Mouse (Mus musculus) stomach, embryonic 14.5 days (tissue): ENCODE data around the gene Tprn. TPM values are rescaled to one million over a fixed set of nuclear protein-coding genes. Genes with fewer than 3 reads are reported as not detected.
A peak's percentile ranks its signal among the peaks of the same experiment; 100 is the strongest.

Experiments used
- ATAC-seq: fragments of 200-750 bp; cut with Nextera tagmentation; 2 replicates; pipeline ENCODE4 v1.8.0; 2017; ENCODE audit warnings: low read depth, moderate TSS enrichment; ENCODE audit not compliant: insufficient number of reproducible peaks, insufficient read depth, low FRiP score
- H3K27ac ChIP-seq: fragments of 300-500 bp; sonication (generic); 2 replicates; pipeline ENCODE4 v1.5.1; 2014; ENCODE audit warnings: mild to moderate bottlenecking, low read length, moderate library complexity, mixed read lengths
- H3K27me3 ChIP-seq: fragments of 300-500 bp; sonication (generic); 2 replicates; pipeline ENCODE4 v1.6.1; 2014; ENCODE audit warnings: low read length, control low read depth, mixed read lengths; ENCODE audit not compliant: control insufficient read depth, insufficient read depth
- H3K36me3 ChIP-seq: fragments of 300-500 bp; sonication (generic); 2 replicates; pipeline ENCODE4 v1.6.1; 2014; ENCODE audit warnings: mild to moderate bottlenecking, control low read depth, low read length, moderate library complexity, mixed read lengths; ENCODE audit not compliant: control insufficient read depth, insufficient read depth
- H3K4me1 ChIP-seq: fragments of 300-500 bp; sonication (generic); 2 replicates; pipeline ENCODE4 v1.6.1; 2014; ENCODE audit warnings: low read length, control low read depth, mixed read lengths; ENCODE audit not compliant: control insufficient read depth, insufficient read depth
- H3K4me2 ChIP-seq: fragments of 300-500 bp; sonication (generic); replicated peaks from 2 replicates; pipeline ENCODE4 v1.6.1; 2014; ENCODE audit warnings: low read depth, low read length, control low read depth
- H3K4me3 ChIP-seq: fragments of 300-500 bp; sonication (generic); 2 replicates; pipeline ENCODE4 v1.5.1; 2014; ENCODE audit warnings: low read depth, low read length, control low read depth
- H3K9ac ChIP-seq: fragments of 300-500 bp; sonication (generic); replicated peaks from 2 replicates; pipeline ENCODE4 v1.6.1; 2014; ENCODE audit warnings: low read depth, mild to moderate bottlenecking, control low read depth, low read length, moderate library complexity, mixed read lengths
- H3K9me3 ChIP-seq: fragments of 300-500 bp; sonication (generic); 2 replicates; pipeline ENCODE4 v1.6.1; 2016; ENCODE audit warnings: low read depth, low read length, control low read depth; ENCODE audit not compliant: control insufficient read depth
- WGBS: fragments of 180-500 bp; shearing (Covaris S2); extraction: QIAGEN DNeasy Blood & Tissue Kit; methylation state at CpG from one replicate; pipeline ENCODE4 v1.1.7; 2014; 5-methylcytosine and 5-hydroxymethylcytosine counted together
- polyA plus RNA-seq: library from polyadenylated mRNA; unstranded; fragments of >200 nt; fragmentation: Nextera tagmentation; extraction: Ambion mirVana; gene quantifications from 2 replicates; pipeline ENCODE4 v1.2.1, GENCODE M21; 2014

Gene Tprn
- polyA plus RNA-seq, 1 experiment from 2014 or later: 6.2 TPM

GRCm38 (mm10) chr2:25224766-25225752 is 37.4 kb upstream of the Tprn start:
- WGBS: 2% methylated on average over 41 of the region's 41 CpGs
- peak overlapping the region; percentile 56 for H3K4me2 ChIP-seq

GRCm38 (mm10) chr2:25225811-25226379 is 36.5 kb upstream of the Tprn start:
- peaks cover 6% of the 10 kb centered on the region for H3K36me3 ChIP-seq
- peak overlapping the region; percentile 56 for H3K4me2 ChIP-seq
- no peaks in the 10 kb centered on the region for H3K9me3 ChIP-seq
- no peaks in the 10 kb centered on the region for H3K27me3 ChIP-seq
- H3K27ac ChIP-seq: peak overlapping the region; percentile 97
- no peak overlapping the region for H3K9ac ChIP-seq
- peaks cover 8% of the 10 kb centered on the region; the same call in 1 of the 2 replicates for H3K4me1 ChIP-seq
- ATAC-seq: no peak
- H3K4me3 ChIP-seq: peak overlapping the region; percentile 40; the same call in 1 of the 2 replicates
- 72% methylated on average over 8 of the region's 8 CpGs for WGBS

More at GRCm38 (mm10) chr2:25224766-25225752, 37.4 kb upstream of the Tprn start:
- peak overlapping the region; percentile 97 for H3K27ac ChIP-seq
- ATAC-seq: peak; percentile 95
- H3K4me1 ChIP-seq: peaks cover 8% of the 10 kb centered on the region; the same call in 1 of the 2 replicates
- peak overlapping the region; percentile 89 for H3K4me3 ChIP-seq
- H3K27me3 ChIP-seq: no peaks in the 10 kb centered on the region
- H3K36me3 ChIP-seq: peaks cover 6% of the 10 kb centered on the region
- H3K9me3 ChIP-seq: no peaks in the 10 kb centered on the region
- H3K9ac ChIP-seq: peak overlapping the region; percentile 36; the same call in 1 of the 2 replicates

- Histone ChIP-seq H3K36me3 (peaks cover 1% of the 10 kb centered on the region; the same call in 1 of the 2 replicates), H3K4me3 (no peak overlapping the region), H3K4me2 (no peak overlapping the region), H3K9me3 (no peaks in the 10 kb centered on the region), H3K4me1 (peaks cover 8% of the 10 kb centered on the region; the same call in 1 of the 2 replicates), H3K27ac (0 out of 2 replicates have a peak overlapping the region, but pooled peaks have one; percentile 3), H3K27me3 (no peaks in the 10 kb centered on the region), H3K9ac (no peak overlapping the region)
- ATAC-seq: no peak
- 87% methylated on average over 5 of the region's 5 CpGs for WGBS
These were observed 35.6 kb upstream of the Tprn start for GRCm38 (mm10) chr2:25226864-25227263.

GRCm38 (mm10) chr2:25227406-25227805 is 35.0 kb upstream of the Tprn start:
- no peak overlapping the region for H3K9ac ChIP-seq
- peaks cover 8% of the 10 kb centered on the region; the same call in 1 of the 2 replicates for H3K4me1 ChIP-seq
- no peak overlapping the region for H3K27ac ChIP-seq
- no peaks in the 10 kb centered on the region for H3K9me3 ChIP-seq
- no peaks in the 10 kb centered on the region for H3K36me3 ChIP-seq
- H3K27me3 ChIP-seq: no peaks in the 10 kb centered on the region
- ATAC-seq: no peak
- 96% methylated on average over 4 of the region's 4 CpGs for WGBS
- H3K4me2 ChIP-seq: no peak overlapping the region
- no peak overlapping the region for H3K4me3 ChIP-seq

- WGBS: under 1% methylated on average over 7 of the region's 7 CpGs
- peak overlapping the region; percentile 23 for H3K4me2 ChIP-seq
- peaks cover 6% of the 10 kb centered on the region; the same call in 1 of the 2 replicates for H3K4me1 ChIP-seq
- H3K27ac ChIP-seq: no peak overlapping the region
- H3K4me3 ChIP-seq: peak overlapping the region; percentile 9; the same call in 1 of the 2 replicates
- no peak overlapping the region for H3K9ac ChIP-seq
- H3K36me3 ChIP-seq: no peaks in the 10 kb centered on the region
- H3K9me3 ChIP-seq: no peaks in the 10 kb centered on the region
- no peak for ATAC-seq
- no peaks in the 10 kb centered on the region for H3K27me3 ChIP-seq
These were observed 34.0 kb upstream of the Tprn start for GRCm38 (mm10) chr2:25228431-25228889.

- WGBS: 73% methylated on average over 6 of the region's 6 CpGs
- Histone ChIP-seq H3K9ac (no peak overlapping the region), H3K4me3 (no peak overlapping the region)
These were observed 33.4 kb upstream of the Tprn start for GRCm38 (mm10) chr2:25228995-25229530.

GRCm38 (mm10) chr2:25229582-25229981 is 32.8 kb upstream of the Tprn start:
- Histone ChIP-seq H3K4me3 (no peak overlapping the region), H3K27me3 (no peaks in the 10 kb centered on the region), H3K36me3 (no peaks in the 10 kb centered on the region), H3K9me3 (no peaks in the 10 kb centered on the region), H3K9ac (no peak overlapping the region), H3K4me1 (peaks cover 5% of the 10 kb centered on the region; the same call in 1 of the 2 replicates), H3K4me2 (no peak overlapping the region), H3K27ac (no peak overlapping the region)
- no peak for ATAC-seq
- WGBS: 83% methylated on average over 5 of the region's 5 CpGs

More at GRCm38 (mm10) chr2:25228995-25229530, 33.4 kb upstream of the Tprn start:
- Histone ChIP-seq H3K27ac (no peak overlapping the region), H3K4me1 (peaks cover 5% of the 10 kb centered on the region; the same call in 1 of the 2 replicates), H3K27me3 (no peaks in the 10 kb centered on the region), H3K36me3 (no peaks in the 10 kb centered on the region), H3K9me3 (no peaks in the 10 kb centered on the region), H3K4me2 (no peak overlapping the region; the same call in 1 of the 2 replicates)
- ATAC-seq: no peak

GRCm38 (mm10) chr2:25230581-25230980 is 31.8 kb upstream of the Tprn start:
- no peaks in the 10 kb centered on the region for H3K9me3 ChIP-seq
- H3K4me3 ChIP-seq: no peak overlapping the region
- no peak overlapping the region for H3K9ac ChIP-seq
- H3K27me3 ChIP-seq: no peaks in the 10 kb centered on the region
- H3K4me2 ChIP-seq: no peak overlapping the region
- ATAC-seq: no peak
- no peaks in the 10 kb centered on the region for H3K36me3 ChIP-seq
- H3K27ac ChIP-seq: no peak overlapping the region
- H3K4me1 ChIP-seq: peaks cover 4% of the 10 kb centered on the region; the same call in 1 of the 2 replicates
- WGBS: 95% methylated on average over 7 of the region's 7 CpGs
